ENCODE assay signal across 9 mouse cellular contexts in genomic region chr9:106454071-106454761, GRCm38 (mm10). TPM values are rescaled to one million over a fixed set of nuclear protein-coding genes. Genes with fewer than 3 reads are reported as not detected.
DNase-seq lines count a peak whose midpoint lies in the region; ATAC-seq and TF ChIP-seq lines count a peak whose summit lies in the region.
"Had no signal": no experiment of that assay in that cellular context is flagged by ENCODE, and none has a peak within 500 bp of the region (broad histone marks: within the 10 kb centered on the region; RNA-seq: fewer than 3 reads in every experiment).

No protein-coding gene starts in this region.

- peak overlapping the region; percentile 86 for H3K9ac ChIP-seq in liver, adult 2 months (ENCODE audit: low read depth, low read length)
- H3K9ac ChIP-seq in hindbrain, embryonic 12.5 days, result peak overlapping the region; percentile 97
- peak overlapping the region; percentile 96 for H3K9ac ChIP-seq in midbrain, embryonic 13.5 days (replicated peaks)

- ATAC-seq in hindbrain, embryonic 12.5 days (ENCODE audit: low FRiP score), result peak; percentile 7; the same call in 1 of the 2 replicates
- peak; percentile 3; the same call in 1 of the 2 replicates for ATAC-seq in midbrain, embryonic 13.5 days

- TF ChIP-seq POLR2A in liver, adult 2 months (IDR thresholded peaks at IDR 0.05; ENCODE audit: extremely low read depth, insufficient read depth, low read length), result no peak

- peaks cover 11% of the 10 kb centered on the region; the same call in 1 of the 2 replicates for H3K79me2 ChIP-seq in liver, adult 2 months (ENCODE audit: control insufficient read depth, insufficient read depth, low read length)

- H3K4me1 ChIP-seq in liver, adult 2 months (ENCODE audit: control insufficient read depth, insufficient read depth, low read length), result peaks cover 25% of the 10 kb centered on the region
- peaks cover 76% of the 10 kb centered on the region for H3K4me1 ChIP-seq in hindbrain, embryonic 12.5 days
- H3K4me1 ChIP-seq in midbrain, embryonic 13.5 days (replicated peaks), result peaks cover 76% of the 10 kb centered on the region

- DNase-seq in liver, adult 2 months (ENCODE audit: extremely low read depth, low read depth, low spot score), result no peak
- no peak for DNase-seq in liver
- DNase-seq in cerebellum, postnatal 14 days, result peak; percentile 67 to 72
- no peak for DNase-seq in retina, postnatal 1 day
- no peak for DNase-seq in thymus, postnatal 36 days
- no peak for DNase-seq in frontal cortex, postnatal 25 days (ENCODE audit: low spot score in 2 of 2)

- H3K27me3 ChIP-seq in liver, adult 2 months (ENCODE audit: control insufficient read depth, insufficient read depth, low read length), result no peaks in the 10 kb centered on the region
- no peaks in the 10 kb centered on the region for H3K27me3 ChIP-seq in hindbrain, embryonic 12.5 days
- peaks cover 4% of the 10 kb centered on the region; the same call in 1 of the 2 replicates for H3K27me3 ChIP-seq in midbrain, embryonic 13.5 days

- TF ChIP-seq CTCF in liver, adult 2 months (IDR thresholded peaks at IDR 0.05; ENCODE audit: low read depth, low read length), result no peak

- no peaks in the 10 kb centered on the region for H3K9me3 ChIP-seq in hindbrain, embryonic 12.5 days (replicated peaks)
- H3K9me3 ChIP-seq in midbrain, embryonic 13.5 days, result no peaks in the 10 kb centered on the region

- peak overlapping the region; percentile 99 for H3K4me2 ChIP-seq in hindbrain, embryonic 12.5 days (replicated peaks)
- H3K4me2 ChIP-seq in midbrain, embryonic 13.5 days (replicated peaks), result peak overlapping the region; percentile 98

- H3K36me3 ChIP-seq in liver, adult 2 months (ENCODE audit: control insufficient read depth, insufficient read depth, low read length), result peaks cover 7% of the 10 kb centered on the region; the same call in 1 of the 2 replicates
- peaks cover 7% of the 10 kb centered on the region; the same call in 1 of the 2 replicates for H3K36me3 ChIP-seq in hindbrain, embryonic 12.5 days
- H3K36me3 ChIP-seq in midbrain, embryonic 13.5 days, result no peaks in the 10 kb centered on the region

- peak overlapping the region; percentile 72; the same call in 1 of the 2 replicates for H3K4me3 ChIP-seq in liver, adult 2 months (ENCODE audit: insufficient read depth, low read depth, low read length)
- H3K4me3 ChIP-seq in hindbrain, embryonic 12.5 days, result peak overlapping the region; percentile 77
- H3K4me3 ChIP-seq in midbrain, embryonic 13.5 days (replicated peaks), result peak overlapping the region; percentile 86

- 28% methylated on average over 20 of the region's 20 CpGs for WGBS in liver, adult 2 months
- 2% methylated on average over 11 of the region's 20 CpGs for WGBS in hindbrain, embryonic 12.5 days
- under 1% methylated on average over 13 of the region's 20 CpGs for WGBS in midbrain, embryonic 13.5 days

- H3K27ac ChIP-seq in liver, adult 2 months (replicated peaks; ENCODE audit: insufficient read depth, low read depth, low read length), result no peak overlapping the region
- peak overlapping the region; percentile 96 for H3K27ac ChIP-seq in hindbrain, embryonic 12.5 days
- peak overlapping the region; percentile 97 for H3K27ac ChIP-seq in midbrain, embryonic 13.5 days

RNA-seq across cellular contexts. Expression of gene Pcbp4, which starts 1.1 kb away (rescaled TPM):
- 15.9 and 22.2 TPM in 2 replicates for total RNA-seq in liver, adult 2 months (2014; rRNA removed)
- polyA plus RNA-seq in liver, adult 2 months (2012; rRNA removed), result 43.3 and 52.5 TPM in 2 replicates
- 308 and 309 TPM in 2 replicates for polyA plus RNA-seq in hindbrain, embryonic 12.5 days (2016; fragmentation: Nextera tagmentation; extraction: Ambion mirVana)
- polyA plus RNA-seq in midbrain, embryonic 13.5 days (2015; fragmentation: Nextera tagmentation; extraction: Ambion mirVana), result 280 and 309 TPM in 2 replicates

RNA-seq across cellular contexts. Expression of gene Abhd14a, which starts 6.7 kb away (rescaled TPM):
- total RNA-seq in liver, adult 2 months (2014; rRNA removed), result 8.2 and 10.4 TPM in 2 replicates
- 22.7 and 24.4 TPM in 2 replicates for polyA plus RNA-seq in liver, adult 2 months (2012; rRNA removed)
- 37.5 and 39.7 TPM in 2 replicates for polyA plus RNA-seq in hindbrain, embryonic 12.5 days (2016; fragmentation: Nextera tagmentation; extraction: Ambion mirVana)
- 40.2 and 43.0 TPM in 2 replicates for polyA plus RNA-seq in midbrain, embryonic 13.5 days (2015; fragmentation: Nextera tagmentation; extraction: Ambion mirVana)

RNA-seq across cellular contexts. Expression of gene Abhd14b, which starts 7.0 kb away (rescaled TPM):
- 129 and 183 TPM in 2 replicates for total RNA-seq in liver, adult 2 months (2014; rRNA removed)
- 402 and 415 TPM in 2 replicates for polyA plus RNA-seq in liver, adult 2 months (2012; rRNA removed)
- 7.6 and 8.5 TPM in 2 replicates for polyA plus RNA-seq in hindbrain, embryonic 12.5 days (2016; fragmentation: Nextera tagmentation; extraction: Ambion mirVana)
- 5.8 and 6.0 TPM in 2 replicates for polyA plus RNA-seq in midbrain, embryonic 13.5 days (2015; fragmentation: Nextera tagmentation; extraction: Ambion mirVana)

RNA-seq across cellular contexts. Expression of gene Gpr62, which starts 11.5 kb away (rescaled TPM):
- total RNA-seq in liver, adult 2 months (2014; rRNA removed), result not detected in 2 replicates
- not detected in 2 replicates for polyA plus RNA-seq in liver, adult 2 months (2012; rRNA removed)
- polyA plus RNA-seq in hindbrain, embryonic 12.5 days (2016; fragmentation: Nextera tagmentation; extraction: Ambion mirVana), result 0.41 and 0.68 TPM in 2 replicates
- polyA plus RNA-seq in midbrain, embryonic 13.5 days (2015; fragmentation: Nextera tagmentation; extraction: Ambion mirVana), result 0.63 and 0.75 TPM in 2 replicates
- total RNA-seq: common myeloid progenitor, adult 5-6 weeks had no signal

RNA-seq across cellular contexts. Expression of gene Acy1, which starts 16.1 kb away (rescaled TPM):
- total RNA-seq in liver, adult 2 months (2014; rRNA removed), result 65.2 and 76.5 TPM in 2 replicates
- 50.7 and 64.3 TPM in 2 replicates for polyA plus RNA-seq in liver, adult 2 months (2012; rRNA removed)
- polyA plus RNA-seq in hindbrain, embryonic 12.5 days (2016; fragmentation: Nextera tagmentation; extraction: Ambion mirVana), result 29.0 and 30.7 TPM in 2 replicates
- polyA plus RNA-seq in midbrain, embryonic 13.5 days (2015; fragmentation: Nextera tagmentation; extraction: Ambion mirVana), result 23.6 and 24.4 TPM in 2 replicates

Comparison
In these comparisons a context has a peak if more than half of its experiments do, and no peak if none do; other contexts are left out.
1. DNase-seq: peak in cerebellum, postnatal 14 days (2 of 2); none in liver, adult 2 months (single experiment), liver (single experiment), retina, postnatal 1 day (single experiment), thymus, postnatal 36 days (0 of 2) and frontal cortex, postnatal 25 days (0 of 2).
2. RNA of gene Abhd14b, which starts 7.0 kb away (polyA plus RNA-seq): 402 to 415 TPM in liver, adult 2 months; 7.6 to 8.5 TPM in hindbrain, embryonic 12.5 days and 5.8 to 6.0 TPM in midbrain, embryonic 13.5 days; every median in the first group is over 10 times any median in the second.
3. Peak in every context shown above with its lines, with median percentiles within 50 percentile points of each other: H3K4me3 ChIP-seq and H3K9ac ChIP-seq.